Mouse (Mus musculus) ES-E14 (cell line): Measurements from ENCODE around the gene Fam155a. TPM values are rescaled to one million over a fixed set of nuclear protein-coding genes. Genes with fewer than 3 reads are reported as not detected.

Experiments
- DNase-seq: peaks from one replicate; pipeline ENCODE4 v3.0.0-alpha.2; 2013; ENCODE audit warnings: low read depth, low spot score
- H3K27ac ChIP-seq: 2 replicates; pipeline ENCODE4 v1.5.1; 2012; ENCODE audit warnings: low read depth, mild to moderate bottlenecking, low read length, moderate library complexity, mixed read lengths; ENCODE audit not compliant: poor library complexity, insufficient read depth, severe bottlenecking
- H3K36me3 ChIP-seq: 2 replicates; pipeline ENCODE4 v1.6.1; 2012; ENCODE audit warnings: mild to moderate bottlenecking, low read length, moderate library complexity, mixed read lengths; ENCODE audit not compliant: control insufficient read depth, poor library complexity, insufficient read depth, severe bottlenecking
- H3K4me1 ChIP-seq, 2 experiments: fragments of 150-350 bp in 1 of 2; sonication (generic) in 1 of 2; 2 replicates each; pipeline ENCODE4 v1.6.1; 2012; ENCODE audit warnings: low read length in 2 of 2, mild to moderate bottlenecking in 1 of 2, mixed read lengths in 1 of 2; ENCODE audit not compliant: control insufficient read depth in 2 of 2, insufficient read depth in 2 of 2, poor library complexity in 1 of 2
- H3K4me3 ChIP-seq, 2 experiments: fragments of 150-350 bp in 1 of 2; sonication (generic) in 1 of 2; 2 replicates each; pipeline ENCODE4 v1.5.1; 2012; ENCODE audit warnings: low read length in 2 of 2, low read depth in 1 of 2, mild to moderate bottlenecking in 1 of 2, mixed read lengths in 1 of 2; ENCODE audit not compliant: insufficient read depth in 1 of 2, poor library complexity in 1 of 2, severe bottlenecking in 1 of 2
- H3K9ac ChIP-seq: 2 replicates; pipeline ENCODE4 v1.6.1; 2012; ENCODE audit warnings: low read depth, mild to moderate bottlenecking, low read length, mixed read lengths; ENCODE audit not compliant: poor library complexity, insufficient read depth, severe bottlenecking
- H3K9me3 ChIP-seq: fragments of 150-350 bp; sonication (generic); 2 replicates; pipeline ENCODE4 v1.6.1; 2012; ENCODE audit warnings: low read depth, mild to moderate bottlenecking, low read length; ENCODE audit not compliant: control insufficient read depth, insufficient read depth
- CHD2 ChIP-seq: IDR thresholded peaks from 2 replicates; pipeline ENCODE4 v1.6.1; 2014; ENCODE audit warnings: mild to moderate bottlenecking, low read depth, low read length, inconsistent platforms
- HCFC1 ChIP-seq: IDR thresholded peaks from 2 replicates; pipeline ENCODE4 v1.6.1; 2012; ENCODE audit warnings: low read length, inconsistent platforms, borderline replicate concordance; ENCODE audit not compliant: insufficient read depth
- MAFK ChIP-seq: IDR thresholded peaks from 2 replicates; pipeline ENCODE4 v1.6.1; 2014; ENCODE audit warnings: mild to moderate bottlenecking, low read depth, low read length, inconsistent platforms; ENCODE audit not compliant: insufficient read depth
- ZC3H11A ChIP-seq: IDR thresholded peaks from 2 replicates; pipeline ENCODE4 v1.6.1; 2012; ENCODE audit warnings: low read depth, mild to moderate bottlenecking, inconsistent platforms, low read length, borderline replicate concordance
- ZNF384 ChIP-seq: IDR thresholded peaks from 2 replicates; pipeline ENCODE4 v1.6.1; 2012; ENCODE audit warnings: low read depth, low read length, inconsistent platforms
- in situ Hi-C, 2 experiments: fragments of 600-800 bp; cut with MboI; formaldehyde crosslinking; loops; one replicate each; pipeline ENCODE4 v1.15.1; 2025; ENCODE audit warnings: low sequenced_read_pairs in 2 of 2, inconsistent platforms in 1 of 2; ENCODE audit not compliant: unreplicated experiment in 2 of 2
- total RNA-seq: library from RNA; depleted of rRNA; stranded (reverse); fragments of 300-350 nt; gene quantifications from 2 replicates; pipeline ENCODE4 v1.2.3, GENCODE M21; 2012

Gene Fam155a
- total RNA-seq, 1 experiment: 0.04 TPM

DNA sequence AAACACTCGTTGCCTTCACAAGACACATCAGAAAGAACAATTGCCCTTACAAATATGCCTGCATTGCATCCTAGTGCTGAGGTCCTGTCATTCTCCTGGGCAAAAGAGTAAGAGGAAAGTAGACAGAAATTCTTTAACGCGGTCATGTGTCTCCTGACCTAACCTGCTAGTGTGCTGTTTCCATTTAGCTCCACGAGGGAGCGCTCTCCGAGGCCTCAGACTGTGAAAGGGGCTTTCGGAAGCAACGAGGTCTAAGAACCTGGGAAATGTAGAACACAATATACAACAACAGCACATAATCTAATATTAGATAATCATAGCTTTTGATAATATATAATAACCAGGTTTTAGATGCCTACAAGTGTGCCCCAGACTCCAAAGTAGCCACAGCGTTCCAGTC lies 22.4 kb upstream of the Fam155a start:
- no peaks in the 10 kb centered on the region for H3K4me1 ChIP-seq
- H3K27ac ChIP-seq: no peak overlapping the region
- no peak for DNase-seq
- H3K9ac ChIP-seq: no peak overlapping the region
- in situ Hi-C loops: no loop called here
- no peaks in the 10 kb centered on the region for H3K36me3 ChIP-seq
- H3K4me3 ChIP-seq: no peak overlapping the region
- TF ChIP-seq CHD2 (no peak), ZC3H11A (no peak), ZNF384 (no peak), MAFK (no peak), HCFC1 (no peak)
- no peaks in the 10 kb centered on the region for H3K9me3 ChIP-seq

DNA sequence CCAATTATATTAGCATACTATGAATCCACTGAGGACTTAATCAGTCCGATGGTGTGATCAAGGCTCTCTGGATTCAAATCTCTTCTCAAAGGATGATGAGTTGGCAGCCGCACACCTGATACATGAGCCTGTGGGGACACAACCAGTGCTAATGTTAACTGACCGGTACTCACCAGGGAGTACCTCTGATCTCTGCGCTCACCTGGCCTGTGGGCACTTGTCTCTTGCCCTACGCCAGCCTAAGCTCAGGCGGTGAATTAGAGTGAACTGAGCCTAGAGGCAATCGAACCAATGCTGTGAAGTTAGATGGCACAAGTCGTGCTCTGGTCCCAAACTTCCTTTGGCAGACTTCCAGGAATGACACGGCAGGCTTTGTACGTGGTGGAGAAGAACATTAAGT lies 9.4 kb upstream of the Fam155a start:
- DNase-seq: no peak
- H3K36me3 ChIP-seq: no peaks in the 10 kb centered on the region
- H3K4me1 ChIP-seq: no peaks in the 10 kb centered on the region
- no peak for TF ChIP-seq HCFC1
- no peak for TF ChIP-seq ZC3H11A
- no peak for TF ChIP-seq CHD2
- no peak for TF ChIP-seq ZNF384
- TF ChIP-seq MAFK: no peak
- in situ Hi-C loops: no loop called here
- no peak overlapping the region for H3K27ac ChIP-seq
- no peaks in the 10 kb centered on the region for H3K9me3 ChIP-seq
- H3K9ac ChIP-seq: no peak overlapping the region
- H3K4me3 ChIP-seq: no peak overlapping the region

DNA sequence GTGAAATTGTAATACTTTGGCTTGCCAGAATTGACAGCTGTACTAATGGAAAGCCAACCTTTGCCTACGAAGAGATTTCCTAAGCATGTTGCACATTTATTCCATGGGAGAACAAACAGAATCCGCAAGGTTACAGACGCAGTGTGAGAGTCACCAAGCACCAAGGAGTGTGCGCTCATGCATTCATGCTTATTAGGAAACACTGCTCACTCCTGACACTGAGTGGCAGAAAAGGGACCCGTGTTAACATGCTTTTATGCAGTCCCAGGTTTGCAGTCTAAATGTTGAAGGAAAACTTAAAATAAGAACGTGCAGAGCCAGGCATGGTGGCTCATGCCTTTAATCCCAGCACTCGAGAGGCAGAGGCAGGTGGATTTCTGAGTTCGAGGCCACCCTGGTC lies 7.2 kb upstream of the Fam155a start:
- in situ Hi-C loops: no loop called here
- Histone ChIP-seq H3K27ac (no peak overlapping the region), H3K4me1 (no peaks in the 10 kb centered on the region), H3K9me3 (no peaks in the 10 kb centered on the region), H3K36me3 (no peaks in the 10 kb centered on the region), H3K4me3 (no peak overlapping the region), H3K9ac (no peak overlapping the region)
- no peak for TF ChIP-seq HCFC1
- TF ChIP-seq MAFK: no peak
- no peak for TF ChIP-seq ZC3H11A
- TF ChIP-seq CHD2: no peak
- no peak for TF ChIP-seq ZNF384
- no peak for DNase-seq

DNA sequence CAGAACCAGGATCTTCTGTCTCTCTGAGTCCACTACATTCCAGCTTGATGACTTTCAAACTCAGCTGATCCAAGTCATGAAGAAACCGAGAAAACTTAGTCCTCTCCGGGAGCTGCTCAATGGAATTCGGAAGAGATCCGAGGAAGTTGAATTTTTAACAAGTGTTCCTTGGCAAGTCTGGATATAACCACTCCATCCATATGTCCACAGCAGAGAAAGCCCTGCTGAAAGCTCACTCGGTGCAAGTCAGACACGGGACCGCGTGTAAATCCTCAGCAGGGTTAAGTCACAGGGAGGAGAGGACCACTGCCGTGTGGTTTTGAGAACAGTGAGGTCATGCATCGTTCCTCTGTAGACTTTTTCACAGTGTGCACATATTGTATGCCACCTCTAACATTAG lies 5.9 kb upstream of the Fam155a start:
- Histone ChIP-seq H3K4me1 (no peaks in the 10 kb centered on the region), H3K36me3 (no peaks in the 10 kb centered on the region), H3K4me3 (no peak overlapping the region), H3K9me3 (no peaks in the 10 kb centered on the region), H3K27ac (no peak overlapping the region), H3K9ac (no peak overlapping the region)
- DNase-seq: no peak
- TF ChIP-seq CHD2: no peak
- TF ChIP-seq ZC3H11A: no peak
- TF ChIP-seq MAFK: no peak
- TF ChIP-seq HCFC1: no peak
- TF ChIP-seq ZNF384: no peak
- in situ Hi-C loops: no loop called here

- Histone ChIP-seq H3K4me1 (no peaks in the 10 kb centered on the region; a peak in 1 of 4 replicates), H3K9me3 (no peaks in the 10 kb centered on the region), H3K36me3 (no peaks in the 10 kb centered on the region), H3K27ac (no peak overlapping the region), H3K4me3 (no peak overlapping the region), H3K9ac (no peak overlapping the region)
- no peak for DNase-seq
- in situ Hi-C loops: no loop called here
- TF ChIP-seq MAFK (no peak), ZC3H11A (no peak), HCFC1 (no peak), ZNF384 (no peak), CHD2 (no peak)
These were observed 1.5 kb upstream of the Fam155a start for GRCm38 (mm10) chr8:9772519-9772840.
